Mouse (Mus musculus) layer of hippocampus, postnatal 36 days (tissue): Measurements from ENCODE around the gene Rhbdd1. TPM values are rescaled to one million over a fixed set of nuclear protein-coding genes. Genes with fewer than 3 reads are reported as not detected.
A peak's percentile ranks its signal among the peaks of the same experiment; 100 is the strongest.

Experiments
- DNase-seq, 2 experiments: peaks; one replicate each; pipeline ENCODE4 v3.0.0; 2022
- total RNA-seq, 2 experiments: library from RNA; stranded (reverse); gene quantifications; 2 replicates each; pipeline ENCODE4 v1.2.3; 2021

Rhbdd1 gene
- total RNA-seq, 2 experiments from 2014 or later: 7.7 to 7.8 TPM

- DNase-seq: no peak
Measured at GRCm38 (mm10) chr1:82364468-82364867, 48.2 kb downstream of the Rhbdd1 start.

- DNase-seq: no peak
Measured at GRCm38 (mm10) chr1:82371636-82372428, 55.6 kb downstream of the Rhbdd1 start.

- no peak for DNase-seq
Measured at GRCm38 (mm10) chr1:82373924-82374323, 57.7 kb downstream of the Rhbdd1 start.

DNA sequence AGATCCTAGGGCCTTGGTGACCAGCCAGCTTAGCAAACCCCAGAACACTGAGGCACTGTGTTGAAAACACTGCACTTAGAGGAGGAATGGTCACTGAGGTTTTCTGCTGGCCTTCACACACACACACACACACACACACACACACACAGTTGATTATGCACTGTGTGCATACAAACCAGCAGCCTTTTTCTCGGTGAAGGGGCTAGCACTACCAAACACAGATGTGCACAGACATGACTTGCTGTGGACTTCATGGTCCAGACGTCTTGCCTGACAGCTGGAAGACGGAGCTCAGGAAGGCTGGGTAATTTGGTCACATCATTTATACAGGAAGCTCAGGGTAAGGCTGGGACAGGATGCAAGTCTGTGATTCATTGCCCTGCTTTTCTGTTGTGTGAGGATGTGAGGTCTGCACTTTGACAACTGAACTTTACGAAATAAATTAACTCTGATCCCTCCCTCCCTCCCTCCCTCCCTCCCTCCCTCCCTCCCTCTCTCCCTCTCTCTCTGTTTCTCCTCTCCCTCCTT lies 58.6 kb downstream of the Rhbdd1 start:
- DNase-seq: no peak

DNA sequence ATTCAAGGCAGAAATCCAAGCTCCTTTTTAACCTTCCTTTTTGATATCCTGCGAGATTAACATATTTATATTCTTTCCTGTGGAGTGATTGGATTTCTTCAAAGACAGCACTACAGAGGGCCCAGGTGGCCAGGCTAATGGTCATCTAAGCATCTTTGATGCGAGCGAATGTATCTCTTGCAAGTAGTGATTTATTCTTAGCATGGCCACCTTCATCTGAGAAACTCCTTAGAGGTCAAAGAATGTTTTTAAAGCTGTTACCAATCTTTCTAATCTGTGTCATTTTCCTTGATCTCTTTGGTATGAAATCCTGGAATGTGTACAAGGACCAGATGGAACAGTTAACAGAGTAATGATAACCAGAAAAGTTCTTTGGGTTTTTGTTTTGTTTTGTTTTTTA lies 59.2 kb downstream of the Rhbdd1 start:
- no peak for DNase-seq

DNA sequence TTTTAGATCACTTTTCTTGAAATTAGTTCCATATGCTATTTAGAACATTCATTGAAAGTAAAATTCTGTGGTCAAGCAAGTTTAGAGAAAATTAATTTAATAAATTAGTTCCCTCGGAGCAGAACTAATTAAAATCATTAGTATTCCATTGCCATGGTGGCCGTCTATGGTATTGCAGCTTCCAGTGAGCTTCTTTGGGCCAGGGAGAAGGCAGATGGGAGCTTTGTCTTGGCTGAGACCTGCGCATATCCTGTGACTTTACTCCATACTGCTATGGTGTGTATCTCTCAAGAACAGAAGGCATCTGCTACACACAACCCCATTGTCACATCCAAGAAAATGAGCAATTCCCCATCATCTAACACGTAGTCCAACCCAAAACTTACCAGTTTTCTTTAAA lies 65.7 kb downstream of the Rhbdd1 start:
- DNase-seq: no peak

GRCm38 (mm10) chr1:82384106-82384505 lies 67.9 kb downstream of the Rhbdd1 start:
- no peak for DNase-seq

DNA sequence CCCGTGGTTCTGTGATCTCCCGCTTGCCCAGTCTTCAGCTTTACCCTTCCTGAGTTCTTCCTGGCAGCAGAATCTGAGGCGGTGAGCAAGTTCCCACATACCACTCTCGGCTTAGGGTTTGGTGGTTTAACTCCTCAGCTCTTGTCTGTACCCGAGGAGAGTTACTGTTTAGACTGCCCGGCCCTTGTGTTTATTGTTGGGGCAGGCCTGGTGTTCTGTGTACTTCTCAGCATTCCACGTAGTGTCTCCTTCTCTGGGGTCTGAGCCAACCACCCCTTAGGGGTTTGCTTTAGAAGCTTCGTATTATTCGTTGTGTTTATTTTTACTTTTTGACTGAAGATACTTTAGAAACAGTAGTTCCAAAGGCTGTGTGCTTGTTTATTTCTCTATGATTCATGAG lies 68.8 kb downstream of the Rhbdd1 start:
- DNase-seq: no peak

DNA sequence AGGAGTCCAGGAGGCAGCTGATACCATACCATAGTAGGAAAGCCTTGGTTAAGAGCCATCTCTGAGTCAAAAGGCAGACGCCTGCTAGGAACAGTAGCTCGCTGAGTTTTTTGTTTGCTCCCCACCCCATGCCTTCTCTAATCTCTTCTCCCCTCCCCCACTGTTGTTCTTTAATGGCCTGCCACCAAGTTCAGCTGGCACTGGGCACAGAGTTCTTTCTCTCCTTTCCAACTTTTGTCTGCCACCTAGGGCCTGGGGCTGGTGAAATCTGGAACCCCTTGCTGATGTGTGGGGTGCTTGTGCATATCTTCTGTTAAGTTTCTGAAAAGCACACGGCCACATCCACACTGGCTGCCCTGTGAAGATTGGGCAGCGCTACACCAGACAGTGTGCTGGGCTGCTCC lies 69.6 kb downstream of the Rhbdd1 start:
- no peak for DNase-seq

DNA sequence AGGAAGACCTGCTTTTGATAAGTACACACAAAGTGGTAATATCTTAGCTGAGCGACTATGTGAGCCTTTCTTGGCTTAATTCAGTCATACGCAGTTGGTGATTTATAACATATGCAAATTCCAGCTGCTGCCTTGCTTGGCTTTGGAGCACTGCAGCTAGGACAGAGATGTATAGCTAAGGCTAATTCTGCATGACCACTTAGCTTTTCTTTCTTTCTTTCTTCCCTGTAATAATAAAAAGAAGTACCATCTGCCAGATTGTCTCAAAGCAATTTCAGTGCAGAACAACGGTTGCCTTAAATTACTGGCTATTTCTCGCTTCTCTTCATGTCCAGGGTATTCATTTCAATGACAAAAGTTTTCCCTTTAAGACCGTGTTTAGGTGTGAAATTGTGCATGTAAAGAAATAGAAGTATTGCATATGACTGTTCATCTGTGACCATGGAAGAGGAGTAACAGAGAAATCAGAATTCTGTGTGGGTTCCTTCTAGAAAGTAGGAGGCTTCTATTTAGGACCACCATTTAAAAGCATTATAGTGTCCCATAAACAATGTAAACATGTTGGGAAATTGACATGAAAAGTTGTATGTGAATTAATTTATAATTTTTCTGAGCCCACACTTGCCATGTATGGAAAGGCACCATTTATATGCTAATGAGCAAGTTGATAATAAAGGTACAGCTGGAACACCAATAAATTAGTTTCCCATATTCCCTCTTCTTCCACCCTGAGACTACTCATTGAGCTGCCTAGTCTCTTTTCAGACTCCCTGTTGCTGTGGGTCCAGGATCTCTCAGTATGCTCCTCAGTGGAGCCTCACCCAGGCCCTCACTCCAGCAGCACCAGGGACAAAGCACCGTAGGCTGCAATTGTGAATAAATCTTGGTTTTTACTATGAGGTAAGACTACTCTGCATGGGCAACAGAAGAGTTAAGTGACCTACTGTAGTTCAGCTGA lies 70.8 kb downstream of the Rhbdd1 start:
- DNase-seq: no peak

- DNase-seq: no peak
Measured at GRCm38 (mm10) chr1:82389371-82389770, 73.1 kb downstream of the Rhbdd1 start.

DNA sequence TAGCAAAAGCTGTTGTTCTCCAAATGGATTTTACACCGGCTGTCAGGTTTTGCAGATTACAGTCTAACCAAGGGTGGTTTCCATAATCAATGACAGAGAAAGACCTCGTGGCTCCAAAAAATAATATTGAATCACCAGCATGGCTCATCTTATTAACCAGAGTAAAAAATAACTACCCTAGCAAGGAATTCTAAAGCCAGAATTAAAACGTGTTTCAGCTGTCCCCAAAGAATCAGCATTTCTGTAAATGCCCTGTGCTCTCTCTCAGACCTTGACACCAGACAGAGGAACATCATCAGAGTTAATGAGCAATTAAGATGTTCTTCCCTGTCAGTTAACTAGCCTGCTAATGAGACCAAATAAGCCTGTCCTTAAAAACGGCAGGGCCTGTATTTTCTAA lies 79.1 kb downstream of the Rhbdd1 start:
- DNase-seq: no peak

DNA sequence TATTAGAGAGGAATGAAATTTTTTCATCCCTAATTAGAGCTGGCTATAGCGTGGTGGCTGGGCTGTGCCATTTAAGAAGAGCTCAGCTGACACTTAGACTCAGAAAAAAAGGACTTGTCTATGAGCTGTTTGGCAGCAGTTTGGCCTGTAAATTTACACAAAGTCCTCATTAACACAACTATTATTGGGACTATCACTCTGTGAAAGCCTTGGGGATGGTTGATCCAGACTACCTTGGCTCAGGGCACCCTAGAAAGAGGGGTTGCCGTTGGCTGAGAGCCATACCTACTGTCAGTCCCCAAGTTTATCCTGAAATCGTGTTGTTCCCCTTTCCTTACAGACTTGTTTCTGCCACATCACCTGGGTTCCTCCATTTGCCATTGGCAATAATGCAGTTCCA lies 91.5 kb downstream of the Rhbdd1 start:
- no peak for DNase-seq

DNA sequence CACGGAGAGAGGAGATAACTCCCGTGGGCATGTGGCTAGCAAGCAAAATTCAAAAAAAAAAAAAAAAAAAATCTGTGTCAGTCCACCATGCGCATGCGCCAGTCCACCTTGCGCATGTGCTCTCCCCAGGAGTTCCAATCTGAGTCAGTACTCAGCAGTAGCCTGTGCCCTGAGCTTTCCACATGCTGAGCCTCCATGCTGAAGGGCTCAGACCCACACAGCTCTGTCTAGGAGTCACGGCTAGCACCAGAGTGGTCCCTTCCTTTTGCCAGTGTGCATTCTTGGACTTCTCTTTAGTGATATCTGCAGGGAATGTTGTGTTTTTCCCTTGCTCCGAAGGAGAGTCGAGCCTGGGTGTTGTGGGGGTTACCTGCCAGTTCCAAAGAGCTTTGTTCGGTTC lies 93.0 kb downstream of the Rhbdd1 start:
- no peak for DNase-seq

- DNase-seq: no peak
Measured at GRCm38 (mm10) chr1:82410548-82410947, 94.3 kb downstream of the Rhbdd1 start.

DNA sequence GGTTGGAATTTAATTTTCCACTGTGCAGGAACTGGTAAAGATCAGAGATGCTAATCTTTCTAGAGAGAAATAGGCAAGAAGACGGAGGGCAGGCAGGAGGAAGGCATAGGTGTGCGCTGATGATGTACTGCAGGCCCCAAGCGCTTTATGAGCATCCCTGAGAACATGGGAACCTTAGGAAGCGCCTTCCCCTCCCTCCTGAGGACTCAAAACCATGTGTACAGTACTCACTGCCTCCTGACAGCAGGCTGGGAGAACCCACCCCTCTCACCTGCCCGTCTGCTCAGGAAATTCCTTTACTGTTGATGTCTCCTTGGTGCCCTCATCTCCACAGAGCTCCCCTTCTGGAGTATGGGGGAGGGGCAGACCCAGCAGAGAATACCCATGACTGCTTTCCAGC lies 95.3 kb downstream of the Rhbdd1 start:
- no peak for DNase-seq

- no peak for DNase-seq
Measured at GRCm38 (mm10) chr1:82412085-82412484, 95.8 kb downstream of the Rhbdd1 start.

- no peak for DNase-seq
Measured at GRCm38 (mm10) chr1:82414434-82415045, 98.3 kb downstream of the Rhbdd1 start.

- DNase-seq: no peak
Measured at GRCm38 (mm10) chr1:82415641-82416040, 99.4 kb downstream of the Rhbdd1 start.

- no peak for DNase-seq
Measured at GRCm38 (mm10) chr1:82427729-82428128, 111.5 kb downstream of the Rhbdd1 start.

DNA sequence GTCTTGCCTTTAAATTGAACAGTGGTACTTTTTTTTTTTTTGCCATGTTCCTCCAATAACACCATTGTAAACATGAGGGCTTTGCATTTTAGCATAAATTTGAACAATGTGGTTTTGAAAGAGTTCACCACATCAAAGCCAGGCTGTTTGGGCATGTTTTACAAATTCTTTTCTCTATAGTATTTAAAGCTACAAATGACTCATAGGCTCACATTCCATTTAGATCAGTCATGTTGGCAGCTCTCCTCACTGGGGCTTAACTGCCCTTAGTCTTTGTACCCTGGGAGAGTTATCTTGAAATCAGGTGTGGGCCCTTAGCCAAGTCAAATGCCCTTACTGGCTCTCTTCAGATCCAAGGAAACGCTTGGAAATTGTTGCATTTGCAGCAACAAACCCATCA lies 112.8 kb downstream of the Rhbdd1 start:
- DNase-seq: no peak

GRCm38 (mm10) chr1:82432919-82433648 lies 116.8 kb downstream of the Rhbdd1 start:
- peak; percentile 69 to 74 for DNase-seq
